Mouse (Mus musculus) myocyte (in vitro differentiated cells): ENCODE measurements at regions not wholly inside any gene's neighbourhood (a gene's known extent, or its start where the extent isn't known, plus 50 kb on each side); places are given as distances from the start of the nearest gene placed in this dataset.

Experiments
- H3K27me3 ChIP-seq: one replicate; pipeline ENCODE4 v1.6.1; 2011; ENCODE audit not compliant: control insufficient read depth, insufficient read depth, insufficient read length
- H3K36me3 ChIP-seq: one replicate; pipeline ENCODE4 v1.6.1; 2011; ENCODE audit not compliant: control insufficient read depth, insufficient read depth
- H3K4me2 ChIP-seq: one replicate; pipeline ENCODE4 v1.6.1; 2011; ENCODE audit warnings: low read depth, control low read depth
- H3K4me3 ChIP-seq: one replicate; pipeline ENCODE4 v1.5.1; 2011; ENCODE audit warnings: mild to moderate bottlenecking, control low read depth, moderate library complexity
- H3K79me2 ChIP-seq: one replicate; pipeline ENCODE4 v1.6.1; 2011; ENCODE audit not compliant: control insufficient read depth, insufficient read depth
- H3ac ChIP-seq: one replicate; pipeline ENCODE4 v1.6.1; 2011; ENCODE audit not compliant: control insufficient read depth, insufficient read length
- CEBPB ChIP-seq: IDR thresholded peaks from 2 replicates; pipeline ENCODE4 v1.6.1; 2011; ENCODE audit warnings: mild to moderate bottlenecking, moderate library complexity; ENCODE audit not compliant: poor library complexity, insufficient read depth, severe bottlenecking
- E2F4 ChIP-seq: IDR thresholded peaks from one replicate; pipeline ENCODE4 v1.6.1; 2011; ENCODE audit warnings: mild to moderate bottlenecking, control low read depth, moderate library complexity; ENCODE audit not compliant: insufficient read depth
- MAX ChIP-seq: IDR thresholded peaks from one replicate; pipeline ENCODE4 v1.6.1; 2011; ENCODE audit warnings: low read depth, mild to moderate bottlenecking, control low read depth
- MYOD1 ChIP-seq, 3 experiments: IDR thresholded peaks; one replicate each; pipeline ENCODE4 v1.6.1; 2011; ENCODE audit warnings: control low read depth in 2 of 3, low read depth in 2 of 3, mild to moderate bottlenecking in 2 of 3, moderate library complexity in 1 of 3; ENCODE audit not compliant: insufficient read length in 2 of 3, control insufficient read depth in 1 of 3
- MYOG ChIP-seq, 3 experiments: IDR thresholded peaks; one replicate each; pipeline ENCODE4 v1.6.1; 2011; ENCODE audit warnings: control low read depth in 2 of 3, low read depth in 2 of 3, mild to moderate bottlenecking in 2 of 3; ENCODE audit not compliant: insufficient read length in 2 of 3, control insufficient read depth in 1 of 3, insufficient read depth in 1 of 3
- POLR2A ChIP-seq: IDR thresholded peaks from one replicate; pipeline ENCODE4 v1.6.1; 2011; ENCODE audit warnings: low read depth, mild to moderate bottlenecking, control low read depth, moderate library complexity; ENCODE audit not compliant: insufficient read length
- POLR2AphosphoS2 ChIP-seq: IDR thresholded peaks from one replicate; pipeline ENCODE4 v1.6.1; 2011; ENCODE audit warnings: low read depth, control low read depth; ENCODE audit not compliant: insufficient read length
- REST ChIP-seq: IDR thresholded peaks from one replicate; pipeline ENCODE4 v1.6.1; 2011; ENCODE audit warnings: mild to moderate bottlenecking, control low read depth, moderate library complexity; ENCODE audit not compliant: insufficient read depth, insufficient read length
- SRF ChIP-seq: IDR thresholded peaks from one replicate; pipeline ENCODE4 v1.6.1; 2011; ENCODE audit warnings: low read depth; ENCODE audit not compliant: control insufficient read depth, insufficient read length
- TCF12 ChIP-seq: IDR thresholded peaks from one replicate; pipeline ENCODE4 v1.6.1; 2011; ENCODE audit warnings: mild to moderate bottlenecking, control low read depth; ENCODE audit not compliant: poor library complexity, insufficient read depth, severe bottlenecking
- TCF3 ChIP-seq: IDR thresholded peaks from one replicate; pipeline ENCODE4 v1.6.1; 2011; ENCODE audit warnings: low read depth, control low read depth; ENCODE audit not compliant: insufficient read length
- USF1 ChIP-seq: IDR thresholded peaks from one replicate; pipeline ENCODE4 v1.6.1; 2011; ENCODE audit warnings: low read depth, mild to moderate bottlenecking, control low read depth, moderate library complexity

- H3K36me3 ChIP-seq, result no peaks in the 10 kb centered on the region
- no peaks in the 10 kb centered on the region for H3K79me2 ChIP-seq
- H3K4me3 ChIP-seq, result no peak overlapping the region
- no peak for TF ChIP-seq E2F4
- TF ChIP-seq POLR2AphosphoS2, result no peak
- no peak for TF ChIP-seq POLR2A
- no peak for TF ChIP-seq MAX
- H3K4me2 ChIP-seq, result no peak overlapping the region
- no peak overlapping the region for H3ac ChIP-seq
- H3K27me3 ChIP-seq, result no peaks in the 10 kb centered on the region
These were observed 126.8 kb upstream of the 3110018I06Rik start for GRCm38 (mm10) chr12:107361606-107362005.

DNA sequence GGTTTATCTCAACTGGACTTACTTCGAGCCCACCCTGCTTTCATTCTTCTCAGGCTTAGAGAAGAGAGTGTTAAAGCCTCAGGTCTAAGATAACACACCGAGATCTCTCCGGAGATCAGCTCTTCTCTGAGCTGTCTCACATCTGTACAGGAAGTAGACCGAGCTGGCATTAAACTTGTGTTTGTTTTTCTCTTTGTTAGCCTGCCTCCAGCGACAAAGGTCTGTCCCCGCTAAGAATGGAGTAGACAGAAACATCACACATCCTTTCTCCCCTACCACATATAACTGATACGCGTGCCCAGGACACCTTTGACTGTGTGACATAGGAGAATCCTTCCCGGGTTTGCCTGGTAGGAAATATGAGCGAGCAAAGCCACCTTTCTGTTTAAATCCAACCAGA, 126.3 kb upstream of the 3110018I06Rik start:
- no peaks in the 10 kb centered on the region for H3K36me3 ChIP-seq
- no peaks in the 10 kb centered on the region for H3K79me2 ChIP-seq
- no peak overlapping the region for H3ac ChIP-seq
- no peak overlapping the region for H3K4me2 ChIP-seq
- no peak for TF ChIP-seq REST
- no peak for TF ChIP-seq TCF12
- TF ChIP-seq MAX, result no peak
- no peak for TF ChIP-seq POLR2A
- TF ChIP-seq E2F4, result no peak
- no peak for TF ChIP-seq MYOG (IDR thresholded peaks at IDR 0.05; ENCODE audit: control insufficient read depth in 1 of 3, insufficient read depth in 1 of 3, insufficient read length in 2 of 3, low read depth in 2 of 3)
- no peak for TF ChIP-seq POLR2AphosphoS2
- no peak for TF ChIP-seq USF1
- no peaks in the 10 kb centered on the region for H3K27me3 ChIP-seq
- no peak overlapping the region for H3K4me3 ChIP-seq

DNA sequence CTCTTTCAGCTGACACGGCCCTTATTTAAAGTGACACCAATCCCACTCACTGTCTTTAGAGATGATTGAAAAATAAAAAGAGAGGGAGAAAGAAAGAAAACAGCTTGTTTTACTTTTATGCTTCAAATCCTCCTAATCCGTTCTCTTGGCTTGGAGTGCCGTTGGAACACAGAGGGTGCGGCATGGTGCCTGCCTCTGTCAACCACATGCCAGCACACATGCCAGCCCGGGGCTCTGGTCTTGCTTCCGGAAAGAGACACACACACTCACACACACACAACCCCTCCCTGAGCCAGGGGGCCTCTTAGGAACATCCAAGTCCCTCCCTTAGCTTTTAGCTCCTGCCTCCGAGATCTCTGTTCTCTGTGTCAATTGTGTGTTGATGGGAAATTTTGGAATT, 116.2 kb upstream of the 3110018I06Rik start:
- Histone ChIP-seq H3ac (no peak overlapping the region), H3K4me3 (no peak overlapping the region), H3K27me3 (no peaks in the 10 kb centered on the region), H3K4me2 (no peak overlapping the region), H3K79me2 (no peaks in the 10 kb centered on the region), H3K36me3 (no peaks in the 10 kb centered on the region)
- TF ChIP-seq MYOD1 (IDR thresholded peaks at IDR 0.05; ENCODE audit: control insufficient read depth in 1 of 3, insufficient read length in 2 of 3, low read depth in 2 of 3) (no peak), USF1 (no peak), TCF3 (no peak), MYOG (IDR thresholded peaks at IDR 0.05; ENCODE audit: control insufficient read depth in 1 of 3, insufficient read depth in 1 of 3, insufficient read length in 2 of 3, low read depth in 2 of 3) (no peak), SRF (no peak), POLR2A (no peak), TCF12 (no peak), REST (no peak), CEBPB (no peak), MAX (no peak), POLR2AphosphoS2 (no peak), E2F4 (no peak)

DNA sequence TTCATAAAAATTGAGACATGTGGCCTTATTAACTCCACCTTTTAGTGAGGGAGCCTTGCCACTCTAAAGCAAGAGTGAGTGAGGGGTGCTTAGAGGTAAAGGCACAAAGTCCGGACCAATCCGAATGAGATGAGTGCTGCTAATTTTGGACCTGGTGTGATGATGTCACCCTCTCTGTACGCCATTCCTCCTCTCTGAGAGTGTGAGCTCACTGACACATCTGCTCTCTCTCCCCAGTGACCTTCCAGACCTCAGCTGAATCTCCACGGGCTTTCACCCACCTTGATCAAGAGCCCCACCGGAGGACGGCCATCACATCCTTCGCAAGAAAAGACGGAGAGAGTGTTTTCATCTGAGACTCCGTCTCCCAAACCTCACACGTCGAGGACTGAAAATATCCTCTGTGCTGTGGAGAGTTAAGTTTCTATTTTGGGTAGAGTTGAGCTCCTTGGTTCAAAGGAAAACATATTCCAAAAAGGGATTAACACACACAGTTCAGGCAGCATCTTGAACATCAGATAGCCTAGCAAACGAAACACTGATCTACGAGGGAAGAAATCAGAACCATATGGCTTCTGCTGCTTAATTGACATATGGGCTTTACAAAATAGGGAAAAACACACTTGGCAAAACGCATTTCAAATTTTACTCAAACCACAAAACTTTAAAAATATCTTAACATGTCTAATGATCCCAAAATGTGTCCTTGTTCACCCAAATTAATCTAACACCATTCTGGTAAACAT, 96.2 kb upstream of the 3110018I06Rik start:
- no peak overlapping the region for H3K4me2 ChIP-seq
- no peak overlapping the region for H3ac ChIP-seq
- H3K27me3 ChIP-seq, result no peaks in the 10 kb centered on the region
- H3K36me3 ChIP-seq, result no peaks in the 10 kb centered on the region
- H3K4me3 ChIP-seq, result no peak overlapping the region
- no peaks in the 10 kb centered on the region for H3K79me2 ChIP-seq
- TF ChIP-seq TCF12 (no peak), MYOG (IDR thresholded peaks at IDR 0.05; ENCODE audit: control insufficient read depth in 1 of 3, insufficient read depth in 1 of 3, insufficient read length in 2 of 3, low read depth in 2 of 3) (no peak)

GRCm38 (mm10) chr12:107394467-107394866, 94.0 kb upstream of the 3110018I06Rik start:
- Histone ChIP-seq H3ac (no peak overlapping the region), H3K36me3 (no peaks in the 10 kb centered on the region), H3K79me2 (no peaks in the 10 kb centered on the region), H3K27me3 (no peaks in the 10 kb centered on the region), H3K4me3 (no peak overlapping the region), H3K4me2 (no peak overlapping the region)
- no peak for TF ChIP-seq MYOD1 (IDR thresholded peaks at IDR 0.05; ENCODE audit: control insufficient read depth in 1 of 3, insufficient read length in 2 of 3, low read depth in 2 of 3)
- TF ChIP-seq MAX, result no peak
- TF ChIP-seq USF1, result no peak
- no peak for TF ChIP-seq REST
- no peak for TF ChIP-seq TCF3
- no peak for TF ChIP-seq CEBPB
- TF ChIP-seq MYOG (IDR thresholded peaks at IDR 0.05; ENCODE audit: control insufficient read depth in 1 of 3, insufficient read depth in 1 of 3, insufficient read length in 2 of 3, low read depth in 2 of 3), result no peak
